Mouse (Mus musculus) thymus, adult 2 months (tissue): Measurements from ENCODE around the gene Gas7.

ENCODE experiments used
- CTCF ChIP-seq: fragments of 200-500 bp; IDR thresholded peaks from 2 replicates; pipeline ENCODE4 v1.5.1; 2012; ENCODE audit warnings: mild to moderate bottlenecking, control low read depth, low read length, moderate library complexity, borderline replicate concordance; ENCODE audit not compliant: control insufficient read depth, poor library complexity, insufficient read depth; ENCODE audit errors: extremely low read depth
- POLR2A ChIP-seq: fragments of 200-500 bp; IDR thresholded peaks from 2 replicates; pipeline ENCODE4 v1.6.1; 2012; ENCODE audit warnings: mild to moderate bottlenecking, low read length, control low read depth, moderate library complexity; ENCODE audit not compliant: control insufficient read depth, poor library complexity, insufficient read depth; ENCODE audit errors: extremely low read depth

DNA sequence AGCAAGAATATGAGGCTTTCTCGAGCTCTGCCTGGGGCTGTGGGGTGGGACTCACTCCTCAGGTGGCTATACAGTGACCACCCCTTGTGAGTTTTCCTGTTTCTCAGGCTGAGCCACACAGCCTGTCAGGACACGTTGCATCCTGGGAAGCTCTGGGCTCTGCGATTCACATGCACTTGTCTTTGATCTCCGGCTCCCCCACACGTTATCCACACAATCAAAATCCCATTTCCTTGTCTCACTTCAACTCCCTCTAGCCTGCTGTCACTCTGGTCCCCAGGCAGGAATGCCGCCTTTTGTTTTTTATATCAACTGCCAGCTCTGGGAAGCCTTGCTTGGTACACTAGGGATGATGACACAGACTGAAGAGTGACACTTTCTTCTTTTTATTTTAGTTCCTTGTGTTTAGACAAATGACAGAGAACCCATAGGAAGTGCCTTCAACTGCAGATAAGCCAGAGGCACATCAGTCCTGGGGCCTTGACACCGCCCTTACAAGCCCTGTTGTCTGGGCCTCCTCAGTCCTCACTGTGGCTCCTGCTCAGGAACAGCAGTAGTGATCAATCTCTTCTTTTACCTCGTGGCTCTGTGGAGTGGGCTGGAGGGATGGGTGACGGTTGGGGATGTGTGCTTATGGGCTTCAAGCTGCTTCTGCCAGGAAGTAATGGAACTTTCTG, 103.7 kb downstream of the Gas7 start:
- TF ChIP-seq POLR2A (no peak), CTCF (no peak)
